Mouse (Mus musculus) 416B (cell line): ENCODE data around the gene Selenoi.
A peak's percentile ranks its signal among the peaks of the same experiment; 100 is the strongest.
"Not testable (repeated sequence)": the region's sequence is repeated elsewhere in the genome, so short reads cannot be mapped to it uniquely, and the experiment has no call there.

Experiments used
- DNase-seq: peaks from one replicate; pipeline ENCODE4 v3.0.0; 2011; ENCODE audit warnings: low read depth

Gene Selenoi

DNA sequence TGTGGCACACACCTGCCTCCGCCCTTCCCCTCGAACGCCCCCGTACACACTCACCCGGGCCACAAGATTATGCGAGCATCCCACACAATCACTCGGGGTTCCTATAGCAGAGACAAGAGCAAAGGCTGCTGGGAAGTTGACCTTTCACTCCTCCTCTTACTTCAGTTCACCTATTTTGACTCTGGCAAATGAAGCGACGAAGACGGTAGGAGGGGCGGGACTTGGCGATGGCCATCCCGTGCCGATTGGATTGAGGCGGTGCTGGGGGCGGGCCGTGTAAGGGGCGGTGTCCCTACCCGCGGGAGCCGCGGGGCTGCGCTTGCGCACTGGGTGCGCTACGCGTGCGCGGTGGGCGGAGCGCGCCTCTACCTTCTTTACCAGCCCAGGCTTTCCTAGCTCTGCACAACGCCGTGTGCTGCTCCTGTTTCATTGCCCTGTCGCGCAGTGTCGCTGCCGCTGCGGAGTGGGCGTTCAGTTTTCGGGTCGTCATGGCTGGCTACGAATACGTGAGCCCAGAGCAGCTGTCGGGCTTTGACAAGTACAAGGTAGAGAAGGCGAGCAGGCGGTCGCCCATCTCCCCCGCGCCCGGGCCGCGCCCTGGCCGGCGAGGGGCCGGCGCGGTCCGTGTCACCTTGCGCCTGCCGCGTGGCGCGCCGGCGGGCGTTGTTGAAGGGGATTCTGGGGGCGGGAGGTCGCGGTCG, at the start of gene Selenoi:
Gene Selenoi, plus strand, starts transcription at position 311 of the 701 bp plus-strand sequence.
- DNase-seq: peak; percentile 99

DNA sequence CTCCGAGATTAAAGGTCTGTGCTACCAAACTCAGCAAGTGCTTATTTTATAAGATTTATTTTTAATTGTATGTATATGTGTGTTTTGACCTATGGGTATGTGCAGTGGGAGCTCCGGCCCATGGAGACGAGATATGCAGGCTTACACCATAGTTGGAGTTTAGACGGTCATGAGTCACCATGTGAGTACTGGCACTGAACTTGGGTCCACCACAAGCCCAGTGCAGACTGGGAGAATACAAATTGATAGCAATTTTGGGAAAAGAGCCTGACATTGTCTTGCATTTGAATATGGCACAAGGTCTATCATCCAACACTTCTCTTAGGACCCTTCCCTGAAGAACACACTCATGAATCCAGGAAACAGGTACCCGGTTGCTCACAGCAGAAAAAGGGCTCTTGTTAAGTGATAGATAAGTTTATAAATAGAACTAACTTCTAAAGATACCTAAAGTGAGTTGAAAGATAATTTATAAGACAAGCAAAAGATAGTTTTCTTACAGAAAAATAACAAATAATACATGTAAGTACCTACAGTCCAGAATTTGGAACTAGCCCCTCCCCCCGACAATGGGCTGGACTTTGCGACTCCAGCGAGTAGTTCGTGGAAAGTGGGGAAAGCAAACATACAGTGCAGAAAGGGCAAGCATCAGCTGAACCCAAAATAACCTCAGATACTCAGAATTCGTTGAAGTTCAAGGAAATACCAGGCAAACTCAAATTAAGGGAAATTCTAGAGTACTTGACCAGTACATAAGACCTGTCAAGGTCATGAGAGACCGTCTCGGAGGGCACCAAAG, 44.5 kb upstream of the Selenoi start:
- peak; percentile 20 for DNase-seq

DNA sequence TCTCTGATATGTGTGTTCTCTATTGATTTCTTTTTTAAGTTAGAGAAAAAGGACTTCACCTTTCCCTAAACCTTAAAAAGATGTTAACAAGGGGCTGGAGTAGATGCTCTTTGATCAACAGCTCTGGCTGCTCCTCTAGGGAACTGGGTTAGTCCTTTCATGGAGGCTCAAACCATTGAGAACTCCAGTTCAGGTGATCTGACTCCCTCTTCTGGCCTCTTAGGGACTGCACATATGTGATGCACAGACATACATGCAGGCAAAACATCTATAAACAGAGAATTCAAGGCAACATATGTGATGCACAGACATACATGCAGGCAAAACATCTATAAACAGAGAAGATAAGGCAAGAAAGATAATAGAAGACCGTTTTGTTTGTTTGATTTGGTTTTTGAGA, 39.9 kb upstream of the Selenoi start:
- peak; percentile 54 for DNase-seq

DNA sequence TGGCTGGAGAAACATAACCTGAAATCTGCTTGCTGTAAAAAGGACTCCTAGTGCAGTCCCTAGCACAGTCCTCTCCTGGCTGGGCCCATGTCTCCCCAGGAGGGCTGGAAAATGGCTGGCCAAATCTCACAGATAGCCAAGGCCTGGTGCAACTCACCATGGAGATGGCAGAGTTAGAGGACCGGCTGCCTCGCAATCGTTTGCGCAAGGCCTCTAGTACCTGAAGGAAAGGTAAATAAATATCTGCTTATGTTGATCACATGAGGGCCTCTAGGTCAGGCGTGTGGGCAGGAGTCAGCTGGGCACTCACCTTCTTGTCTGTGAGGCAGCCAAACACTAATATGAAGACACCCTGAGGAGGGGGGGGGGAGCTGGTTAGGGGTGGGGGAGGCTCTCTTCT, 37.0 kb upstream of the Selenoi start:
- no peak for DNase-seq

DNA sequence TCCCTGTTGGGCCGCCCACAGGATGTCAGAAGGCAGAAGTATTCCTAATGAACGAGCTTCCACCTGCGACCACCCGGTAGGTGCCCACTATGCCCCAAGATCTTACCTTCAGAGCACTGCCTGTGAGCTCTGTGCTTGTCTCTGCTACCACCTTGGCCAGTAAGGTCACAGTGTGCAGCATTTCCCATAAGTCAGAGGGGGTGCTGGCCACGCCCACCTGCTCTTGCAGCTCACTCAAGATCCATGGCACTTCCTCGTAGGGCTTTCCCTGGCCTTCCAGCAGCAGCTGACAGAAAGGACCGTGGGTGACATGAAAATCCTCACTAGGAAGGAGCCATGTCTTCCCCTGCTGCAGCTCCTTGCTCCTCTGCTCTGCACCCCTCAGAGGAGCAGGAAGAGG, 34.1 kb upstream of the Selenoi start:
- peak; percentile 79 for DNase-seq

DNA sequence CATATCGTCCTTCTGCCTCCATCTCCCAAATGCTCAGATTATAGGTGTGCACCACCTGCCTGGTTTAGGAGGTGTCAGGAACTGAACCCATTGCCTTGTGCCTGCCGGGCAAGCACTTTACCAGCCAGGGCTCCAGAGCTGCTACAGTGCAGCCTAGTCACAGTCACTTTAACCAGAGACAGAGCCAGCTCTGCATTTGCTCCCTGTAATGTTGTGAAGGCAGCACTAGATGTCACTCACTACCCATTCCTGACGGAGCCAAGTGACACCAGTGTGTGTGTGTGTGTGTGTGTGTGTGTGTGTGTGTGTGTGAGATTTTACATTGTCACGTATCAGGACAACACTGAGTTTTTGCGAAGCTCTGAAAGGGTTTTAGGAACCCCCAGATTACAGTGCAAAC, 30.9 kb upstream of the Selenoi start:
- DNase-seq: peak; percentile 79

DNA sequence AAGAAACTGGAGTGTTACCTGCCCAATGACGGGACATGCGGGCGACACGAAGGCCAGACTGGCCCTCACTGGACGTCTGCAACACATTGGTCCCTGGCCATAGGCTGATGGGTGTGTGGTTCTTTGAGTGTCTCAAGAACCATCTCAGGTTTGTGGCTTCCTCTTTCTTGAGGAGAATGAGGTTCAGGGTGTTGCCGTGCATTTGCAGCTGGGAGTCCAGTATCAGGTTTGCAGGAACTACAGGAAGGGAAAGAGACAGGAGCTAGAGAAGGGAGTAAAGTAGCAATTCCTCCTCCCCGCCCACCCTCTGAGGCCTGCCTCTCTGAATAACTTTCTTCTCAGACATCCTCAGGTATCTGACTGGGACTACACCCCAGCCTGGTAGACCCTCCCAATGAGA, 30.2 kb upstream of the Selenoi start:
- peak; percentile 56 for DNase-seq

DNA sequence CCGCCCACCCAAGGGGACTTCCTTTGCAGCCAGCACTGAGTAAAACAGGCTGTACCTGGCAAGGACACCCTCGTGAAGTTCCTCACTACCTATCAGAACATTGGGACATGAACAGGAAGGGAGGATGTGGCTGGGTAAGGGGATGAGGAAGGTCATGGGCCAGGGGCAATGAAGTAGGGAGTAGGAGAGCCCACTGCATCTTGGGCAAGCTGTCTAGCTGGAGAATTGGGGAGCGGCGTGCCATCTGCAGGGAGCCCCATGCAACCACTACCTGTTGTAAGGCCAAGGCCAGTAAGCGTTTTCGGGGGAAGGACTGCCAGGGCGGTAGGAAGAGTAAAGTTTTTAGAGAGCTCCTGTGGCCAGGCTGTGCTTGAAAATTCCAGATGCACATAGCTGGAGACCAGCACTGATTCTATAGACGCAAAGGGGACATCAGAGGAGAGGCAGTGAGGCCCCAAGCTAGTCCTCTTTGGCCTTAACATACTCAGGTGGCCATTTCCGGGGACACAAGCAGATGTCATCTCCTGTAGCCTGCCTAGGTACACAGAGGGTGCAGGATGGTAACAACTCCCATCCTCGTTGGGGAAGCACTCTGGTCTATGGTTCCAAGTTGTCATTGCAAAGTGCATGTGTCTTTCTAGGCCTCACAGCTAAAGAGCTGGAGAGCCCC, 29.0 kb upstream of the Selenoi start:
- no peak for DNase-seq

DNA sequence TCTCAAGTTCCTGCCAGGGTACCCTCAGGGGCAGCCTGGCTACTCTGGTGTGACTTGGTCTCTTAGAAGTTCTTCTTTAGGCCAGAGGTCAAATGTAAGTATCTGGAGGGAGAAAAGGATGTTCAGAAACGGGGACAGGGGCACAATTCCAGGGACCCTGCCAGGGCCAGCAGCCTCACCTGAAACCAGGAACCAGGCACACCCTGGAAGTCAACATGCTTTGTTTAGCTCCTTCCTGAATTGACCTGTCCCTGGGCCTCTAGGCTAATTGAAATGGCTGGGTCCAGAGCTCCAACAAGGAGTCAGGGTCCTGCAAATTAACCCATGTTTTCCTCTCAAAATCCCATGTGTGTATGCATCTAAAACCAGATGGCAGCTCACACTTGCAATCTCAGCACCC, 27.9 kb upstream of the Selenoi start:
- no peak for DNase-seq

DNA sequence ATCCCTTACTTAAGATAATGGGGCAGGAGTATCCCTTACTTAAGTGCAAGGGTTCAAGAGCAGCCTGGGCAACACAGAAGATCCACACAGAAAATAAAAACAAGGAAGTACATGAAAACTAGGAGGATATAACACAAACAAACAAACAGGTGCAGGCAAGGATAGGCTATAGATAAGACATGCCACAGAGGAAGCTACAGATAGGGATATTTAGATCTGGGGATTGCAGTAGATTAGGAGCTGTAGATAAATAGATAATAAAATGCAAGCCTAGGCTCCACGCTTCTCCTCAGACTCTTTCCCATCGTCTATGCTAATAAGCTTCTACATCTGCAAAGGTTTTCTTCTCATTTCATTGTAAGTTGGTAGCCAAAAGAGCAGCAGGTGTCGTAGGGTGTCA, 27.3 kb upstream of the Selenoi start:
- DNase-seq: no peak

DNA sequence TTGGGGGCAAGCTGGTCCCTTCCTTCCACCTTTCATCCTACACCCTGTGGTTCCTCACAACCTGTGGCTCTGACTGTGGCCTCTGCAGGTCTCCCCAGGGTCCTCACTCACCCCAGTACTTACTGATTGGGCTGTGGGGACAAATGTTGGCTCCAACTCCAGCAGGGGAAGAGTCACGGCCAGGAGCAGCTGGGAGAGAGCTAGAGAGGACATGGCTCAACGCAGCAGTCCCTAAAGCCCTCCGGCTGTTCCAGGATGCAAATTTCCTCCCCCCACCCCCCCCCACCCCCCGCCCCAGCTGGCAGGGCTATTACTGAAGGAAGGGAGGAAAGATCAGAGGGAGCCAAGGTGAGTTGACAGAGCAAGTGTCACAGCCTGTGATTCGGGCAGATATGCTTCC, 26.9 kb upstream of the Selenoi start, which contains the start of gene Adgrf3:
Gene Adgrf3, minus strand, starts transcription at position 230 of the 400 bp plus-strand sequence.
- DNase-seq: no peak

DNA sequence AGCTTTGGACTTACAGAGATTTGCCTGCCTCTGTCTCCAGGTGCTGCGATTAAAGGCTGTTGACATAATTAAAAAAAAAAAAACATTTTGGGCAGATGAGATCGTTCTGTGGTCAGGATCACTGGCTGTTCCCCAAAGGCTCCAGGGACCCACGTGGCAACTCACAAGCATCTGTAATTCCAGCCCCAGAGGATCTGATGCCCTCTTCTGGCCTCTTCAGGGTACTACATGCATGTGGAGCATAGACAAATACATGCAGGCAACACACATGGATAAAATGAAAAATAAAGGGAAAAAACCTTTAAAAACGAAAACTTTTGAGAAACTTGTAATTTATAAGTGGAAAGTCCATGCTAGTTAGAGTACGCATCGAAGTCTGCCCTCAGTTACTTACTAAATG, 25.1 kb upstream of the Selenoi start:
- DNase-seq: peak; percentile 82

DNA sequence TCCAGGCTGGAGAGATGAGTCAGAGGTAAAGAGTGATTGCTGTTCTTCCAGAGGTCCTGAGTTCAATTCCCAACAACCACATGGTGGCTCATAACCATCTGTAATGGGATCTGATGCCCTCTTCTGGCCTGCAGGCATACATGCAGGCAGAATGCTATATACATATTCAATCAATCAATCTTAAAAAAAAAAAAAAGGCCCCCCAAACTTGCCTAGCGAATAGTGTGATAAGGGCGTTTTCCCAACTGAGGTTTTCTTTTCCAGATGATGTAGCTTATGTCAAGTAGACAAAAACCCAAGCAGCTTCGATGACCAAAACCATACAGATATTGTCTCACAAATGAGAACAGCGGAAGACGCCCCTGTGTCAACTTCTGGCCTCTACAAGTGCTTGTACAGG, 21.6 kb upstream of the Selenoi start:
- not testable (repeated sequence) for DNase-seq

DNA sequence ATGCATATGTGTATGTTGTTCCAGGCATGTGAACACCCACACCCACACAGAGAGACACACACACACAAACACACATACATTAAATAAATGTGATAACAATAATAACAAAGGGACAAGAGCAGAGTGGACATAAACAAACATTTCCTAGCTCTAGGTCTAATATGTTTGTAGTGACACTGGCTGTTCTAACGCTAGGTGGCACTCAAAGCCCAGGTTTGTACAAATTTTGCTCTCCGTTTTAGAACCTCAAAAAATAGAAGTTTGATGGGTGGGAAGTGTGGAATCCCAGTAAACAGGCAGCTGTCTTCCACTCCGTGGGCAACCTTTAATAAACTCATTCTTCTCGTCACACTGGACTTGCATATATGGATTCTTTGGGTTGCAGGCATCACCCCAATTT, 17.5 kb upstream of the Selenoi start:
- DNase-seq: peak; percentile 74

DNA sequence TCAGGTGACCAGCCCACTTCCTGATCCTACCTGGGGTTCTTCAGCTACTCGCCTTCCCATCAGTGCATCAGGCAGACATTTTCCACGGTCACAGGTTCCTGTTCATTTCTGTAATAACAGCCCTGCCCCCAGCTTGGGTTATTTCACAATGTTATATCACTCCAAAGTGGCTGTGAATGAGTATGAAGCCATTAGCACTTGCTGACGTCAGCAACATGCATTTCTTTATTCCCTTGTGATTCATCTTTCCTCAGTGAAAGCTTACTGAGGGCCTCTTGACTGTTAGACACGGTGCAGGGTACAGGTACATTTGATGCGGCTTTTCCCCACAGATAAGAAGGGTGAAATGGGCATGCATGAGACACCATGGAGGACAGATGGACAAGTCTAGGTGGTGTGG, 16.4 kb upstream of the Selenoi start:
- DNase-seq: peak; percentile 65

DNA sequence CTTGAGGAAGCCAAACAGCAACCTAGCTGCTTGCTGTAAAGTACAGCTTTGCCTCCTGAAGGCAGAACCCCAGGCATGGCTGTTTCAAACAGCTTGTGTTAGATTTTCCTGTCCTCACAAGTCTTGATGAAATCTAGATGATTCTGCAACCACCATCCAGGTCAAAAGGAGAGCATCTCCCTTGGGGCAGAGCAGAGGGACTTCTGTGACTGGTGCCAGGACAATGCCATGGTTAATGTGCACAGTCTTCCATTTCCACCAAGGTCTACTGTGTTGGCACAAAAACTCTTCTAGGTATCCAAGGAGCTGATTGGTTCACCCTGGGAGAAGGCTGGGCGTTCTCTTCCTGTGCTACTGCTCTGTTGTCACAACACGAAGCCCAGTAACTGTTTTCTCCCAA, 12.7 kb upstream of the Selenoi start:
- no peak for DNase-seq

DNA sequence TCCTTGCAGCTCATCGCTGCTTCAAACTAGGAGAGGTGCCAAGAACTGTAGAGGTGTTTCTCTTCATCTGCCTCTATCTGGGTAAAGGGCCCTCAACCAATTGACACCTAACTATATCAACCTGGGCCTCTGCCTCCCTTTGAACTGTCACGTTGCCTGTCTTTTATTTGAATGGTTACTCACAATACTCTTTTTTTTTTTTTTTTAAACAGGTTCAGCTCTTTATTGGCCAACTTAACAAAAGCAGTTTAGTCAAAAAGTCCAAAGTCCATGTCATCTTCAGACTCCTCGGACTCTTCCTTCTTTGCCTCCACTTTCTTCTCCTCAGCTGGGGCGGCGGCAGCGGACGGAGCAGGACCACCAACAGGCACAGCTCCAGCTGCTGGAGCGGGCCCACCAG, 11.7 kb upstream of the Selenoi start:
- DNase-seq: no peak

DNA sequence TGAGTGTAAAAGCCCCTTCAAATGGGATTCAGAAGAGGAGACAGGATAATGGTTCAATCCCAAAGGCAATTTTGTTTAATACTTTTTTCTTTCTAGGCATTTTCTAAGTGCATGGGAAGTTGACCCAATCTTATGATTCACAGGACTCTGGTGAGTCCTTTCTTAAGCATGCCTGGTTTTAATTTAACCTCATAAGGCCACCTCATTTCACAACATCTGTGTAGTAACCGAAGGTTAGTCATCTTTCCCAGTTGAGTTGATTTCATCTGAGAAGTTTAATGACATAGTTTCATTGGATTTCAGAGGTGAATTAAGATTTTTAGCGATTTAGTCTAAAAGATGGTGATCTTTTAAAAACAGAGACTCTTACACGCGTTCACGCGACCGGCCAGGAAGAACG, 9.7 kb upstream of the Selenoi start:
- peak; percentile 63 for DNase-seq

DNA sequence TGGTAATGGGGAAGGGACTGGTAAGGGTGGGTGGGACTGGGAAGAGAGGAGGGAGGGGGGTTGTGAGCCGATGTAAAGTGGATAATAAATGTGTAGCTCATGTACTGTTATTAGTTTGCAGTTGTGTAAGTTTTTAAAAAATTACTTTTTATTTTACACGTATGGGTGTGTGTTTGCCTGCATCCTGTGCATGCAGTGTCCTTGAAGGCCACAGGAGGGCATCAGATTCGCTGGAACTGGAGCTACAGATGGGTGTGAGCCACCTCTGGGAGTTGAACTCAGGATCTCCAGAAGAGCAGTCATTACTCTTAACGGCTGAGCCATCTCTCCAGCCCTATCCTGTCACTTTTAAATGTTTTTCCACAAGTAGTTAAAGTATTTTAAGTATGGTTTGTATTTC, 1.5 kb upstream of the Selenoi start:
- DNase-seq: peak; percentile 73

DNA sequence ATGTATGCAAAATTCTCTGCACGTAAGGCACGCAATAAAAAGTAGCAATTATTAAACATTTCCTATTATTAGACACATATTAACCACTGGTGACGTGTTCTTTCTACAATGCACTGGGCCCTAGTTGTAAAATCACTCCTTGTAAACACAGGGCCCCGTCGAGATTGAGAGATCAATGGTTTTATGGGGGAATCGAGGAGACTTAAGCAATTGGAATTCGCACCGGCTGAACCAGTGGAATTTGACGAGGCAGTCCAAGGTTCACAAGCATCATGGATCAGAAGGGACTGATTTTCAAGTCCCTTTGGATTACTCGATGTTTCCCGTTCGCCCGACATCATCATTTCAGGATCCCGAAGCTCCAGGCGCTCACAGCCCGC, 500 bp upstream of the Selenoi start:
- DNase-seq: no peak

DNA sequence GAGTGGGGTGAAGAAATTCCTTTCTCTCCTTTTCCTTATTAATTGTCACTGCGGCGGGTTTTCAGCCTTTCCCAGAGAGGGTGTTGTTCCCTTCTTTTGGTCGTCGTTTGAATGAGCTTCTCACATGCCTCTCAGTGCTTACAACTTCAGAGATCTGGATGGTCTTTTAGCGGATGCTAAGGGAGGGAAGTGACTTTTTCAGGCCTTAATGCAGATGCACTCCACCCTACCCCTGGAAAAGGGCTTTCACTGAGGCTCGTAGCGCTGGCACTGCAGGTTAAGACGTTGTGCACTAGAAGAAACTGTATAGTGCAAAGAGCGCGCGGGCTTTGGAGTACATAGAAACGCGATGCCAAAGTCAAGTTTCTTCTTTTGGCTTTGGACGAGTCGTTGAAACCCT, 661 bp downstream of the Selenoi start:
- peak; percentile 55 for DNase-seq

DNA sequence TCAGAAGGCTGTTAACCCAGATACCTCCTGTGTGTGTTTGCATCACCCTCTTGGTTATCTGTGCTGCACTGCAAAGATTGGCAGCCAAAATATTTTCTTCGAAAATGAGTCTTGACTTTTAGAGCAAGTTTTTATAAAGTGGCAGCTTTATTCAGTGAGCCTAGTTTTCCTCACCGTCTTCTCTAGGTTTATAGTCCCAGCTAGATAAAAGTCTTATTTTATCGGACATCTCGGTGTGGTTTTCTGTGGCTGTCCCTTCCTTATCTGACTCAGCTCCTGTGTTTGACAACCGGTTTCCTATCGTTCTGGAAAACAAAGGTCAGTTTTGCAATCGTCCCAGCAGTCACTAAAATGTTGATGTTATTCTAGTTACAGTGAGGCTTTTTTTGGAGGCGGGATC, 1.6 kb downstream of the Selenoi start:
- DNase-seq: peak; percentile 93

DNA sequence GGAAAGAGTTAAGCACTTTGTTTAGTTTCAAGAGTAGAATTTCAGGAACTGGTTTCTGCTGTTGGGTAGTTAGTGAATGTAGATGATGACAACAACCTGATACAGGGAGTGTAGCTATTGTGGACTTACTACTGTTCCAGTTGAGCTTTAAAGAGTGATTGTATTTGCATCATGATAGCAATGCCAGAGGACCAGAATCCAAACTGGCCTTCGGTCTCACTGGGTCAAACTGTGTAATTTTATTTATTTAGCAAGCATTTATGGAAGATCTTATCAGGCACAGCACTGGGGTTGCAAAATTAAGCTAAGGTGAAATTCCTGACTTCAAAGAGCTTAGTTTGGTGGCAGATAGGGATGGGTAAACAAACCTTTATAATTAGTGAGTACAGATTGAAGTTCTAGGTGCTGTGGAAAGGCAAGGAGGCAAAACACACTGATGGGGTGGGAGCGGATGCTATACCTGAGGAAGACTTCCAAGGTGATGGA, 3.3 kb downstream of the Selenoi start:
- no peak for DNase-seq
